Mouse (Mus musculus): ENCODE results near the gene Dtl.

DNA sequence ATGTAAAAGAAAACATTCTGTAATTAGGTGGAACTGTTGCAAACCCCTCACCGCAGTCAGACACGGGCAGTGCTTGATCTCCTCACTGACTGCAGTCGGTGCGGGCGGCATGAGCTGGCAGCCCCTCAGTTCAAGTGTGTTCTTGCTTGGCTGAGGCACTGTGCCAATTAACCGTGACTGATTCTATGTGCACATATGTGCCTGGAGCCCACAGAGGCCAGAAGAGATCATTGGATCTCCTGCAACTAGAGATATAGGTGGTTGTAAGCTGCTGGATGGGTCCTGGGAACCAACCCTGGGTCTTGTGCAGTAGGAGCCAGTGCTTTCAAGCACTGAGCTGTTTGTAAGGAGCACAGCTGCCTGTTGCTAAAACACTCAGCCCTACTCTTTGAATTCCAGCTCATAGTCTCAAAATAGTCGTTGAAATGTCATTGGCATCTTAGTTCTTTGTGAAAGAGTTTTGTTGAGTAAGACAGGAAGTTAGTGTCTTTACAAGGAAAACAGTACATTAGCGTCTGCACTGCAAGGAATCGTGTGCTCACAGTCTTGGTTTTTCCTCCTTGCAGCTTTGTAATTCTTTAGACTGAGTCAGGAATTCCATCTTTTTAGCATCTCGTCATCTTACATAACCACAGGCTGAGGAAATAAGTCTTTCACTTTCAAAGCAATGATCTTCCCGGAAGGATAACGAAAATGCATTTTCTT is 16.8 kb upstream of the Dtl start:
- TF ChIP-seq CTCF (IDR thresholded peaks at IDR 0.05; ENCODE audit: low read depth, low read length): no peak
- TF ChIP-seq POLR2A (IDR thresholded peaks at IDR 0.05; ENCODE audit: insufficient read depth, low read length): no peak
- no peak for TF ChIP-seq EP300 (IDR thresholded peaks at IDR 0.05; ENCODE audit: insufficient read depth, low read depth, low read length)
